Mouse (Mus musculus) heart, postnatal 0 days (tissue): ENCODE results near the gene F3.

Source experiments
- CTCF ChIP-seq: IDR thresholded peaks from 2 replicates; pipeline ENCODE4 v1.5.1; 2016; ENCODE audit warnings: antibody characterized with exemption, control low read depth, low read depth
- EP300 ChIP-seq: IDR thresholded peaks from 2 replicates; pipeline ENCODE4 v1.6.1; 2016; ENCODE audit warnings: antibody characterized with exemption, low read depth

DNA sequence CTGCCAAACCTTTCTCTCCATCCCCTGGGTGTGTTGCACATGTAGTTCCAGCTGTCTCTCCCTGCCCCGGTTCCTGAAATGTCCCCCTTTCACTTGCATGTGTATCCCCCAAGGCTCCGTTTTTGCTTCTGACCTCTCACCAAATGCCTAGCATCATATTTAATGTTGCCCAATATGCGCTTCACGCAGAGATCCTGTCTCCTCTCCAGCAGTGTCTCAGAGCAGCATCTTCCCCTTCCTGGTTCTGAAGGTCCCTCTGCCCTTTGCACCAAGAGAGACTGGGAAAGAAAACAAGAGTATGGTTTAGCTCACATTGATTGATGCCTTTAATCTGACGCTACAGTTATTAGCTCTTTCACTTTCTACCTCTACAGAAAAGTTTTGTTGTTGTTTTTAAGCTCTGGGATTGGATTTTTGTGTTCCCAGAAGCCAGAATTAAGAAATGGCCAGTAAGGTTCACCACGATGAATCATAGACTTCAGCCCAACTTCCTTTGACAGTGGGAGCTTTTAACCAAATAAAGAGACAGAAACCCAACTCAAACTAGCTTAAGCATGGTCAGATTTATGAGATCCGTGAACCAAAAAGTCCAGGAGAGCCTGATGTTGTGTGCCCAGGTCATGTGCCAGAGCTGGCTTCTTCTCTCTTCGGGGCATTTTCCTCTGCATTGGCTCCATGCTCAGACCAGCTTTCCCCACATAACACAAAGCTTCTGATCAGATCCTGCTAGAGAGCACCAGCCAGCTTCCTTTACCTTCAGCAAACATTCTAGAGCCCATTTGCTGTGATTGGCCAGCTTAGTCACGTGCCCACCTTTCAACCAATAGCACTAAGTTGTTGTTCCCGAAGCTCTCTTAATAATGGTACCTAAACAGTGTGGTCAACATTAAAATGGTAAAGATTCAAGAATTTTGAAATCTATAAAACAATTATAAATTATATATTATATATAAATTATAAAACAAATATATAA lies 40.6 kb upstream of the F3 start:
- no peak for TF ChIP-seq CTCF
- TF ChIP-seq EP300: no peak
